Mouse (Mus musculus): ENCODE results near the gene Tomm20l. TPM values are rescaled to one million over a fixed set of nuclear protein-coding genes. Genes with fewer than 3 reads are reported as not detected.

Gene Tomm20l
- total and polyA plus RNA-seq, 2 experiments: not detected

- H3K9ac ChIP-seq (ENCODE audit: low read depth, low read length): no peak overlapping the region
- TF ChIP-seq CTCF (IDR thresholded peaks at IDR 0.05; ENCODE audit: low read depth, low read length) (no peak), POLR2A (IDR thresholded peaks at IDR 0.05; ENCODE audit: extremely low read depth, insufficient read depth, low read length) (no peak)
- peaks cover 7% of the 10 kb centered on the region for H3K79me2 ChIP-seq (ENCODE audit: control insufficient read depth, insufficient read depth, low read length)
- peak overlapping the region; percentile 76 for H3K4me3 ChIP-seq (ENCODE audit: insufficient read depth, low read depth, low read length)
- H3K4me1 ChIP-seq (ENCODE audit: control insufficient read depth, insufficient read depth, low read length): peaks cover 7% of the 10 kb centered on the region
- DNase-seq (ENCODE audit: extremely low read depth, low read depth, low spot score): peak; percentile 73
- WGBS: 13% methylated on average over 5 of the region's 5 CpGs
- H3K36me3 ChIP-seq (ENCODE audit: control insufficient read depth, insufficient read depth, low read length): peaks cover 20% of the 10 kb centered on the region
- H3K27ac ChIP-seq (replicated peaks; ENCODE audit: insufficient read depth, low read depth, low read length): no peak overlapping the region
- H3K27me3 ChIP-seq (ENCODE audit: control insufficient read depth, insufficient read depth, low read length): no peaks in the 10 kb centered on the region
Observed at GRCm38 (mm10) chr12:71135581-71135980, 24.4 kb downstream of the Tomm20l start.

GRCm38 (mm10) chr12:71136130-71136973 lies 25.1 kb downstream of the Tomm20l start, which contains the start of the genes Timm9 and 2700049A03Rik:
Gene Timm9, minus strand, starts transcription at chr12:71136684.
Gene 2700049A03Rik, plus strand, starts transcription at chr12:71136848.
- peak; percentile 75 for TF ChIP-seq POLR2A (IDR thresholded peaks at IDR 0.05; ENCODE audit: extremely low read depth, insufficient read depth, low read length)
- TF ChIP-seq CTCF (IDR thresholded peaks at IDR 0.05; ENCODE audit: low read depth, low read length): no peak
- peak; percentile 86 for DNase-seq (ENCODE audit: extremely low read depth, low read depth, low spot score)
- Histone ChIP-seq H3K27ac (replicated peaks; ENCODE audit: insufficient read depth, low read depth, low read length) (peak within 1 kb of the TSS; percentile 78), H3K4me1 (ENCODE audit: control insufficient read depth, insufficient read depth, low read length) (peaks cover 7% of the 10 kb centered on the region), H3K27me3 (ENCODE audit: control insufficient read depth, insufficient read depth, low read length) (no peaks in the 10 kb centered on the region), H3K4me3 (ENCODE audit: insufficient read depth, low read depth, low read length) (peak within 1 kb of the TSS; percentile 77), H3K36me3 (ENCODE audit: control insufficient read depth, insufficient read depth, low read length) (peaks cover 14% of the 10 kb centered on the region), H3K79me2 (ENCODE audit: control insufficient read depth, insufficient read depth, low read length) (peaks cover 7% of the 10 kb centered on the region), H3K9ac (ENCODE audit: low read depth, low read length) (peak within 1 kb of the TSS; percentile 77)
- WGBS: under 1% methylated on average over 52 of the region's 52 CpGs

GRCm38 (mm10) chr12:71136974-71137491 lies 25.8 kb downstream of the Tomm20l start:
- DNase-seq (ENCODE audit: extremely low read depth, low read depth, low spot score): no peak
- no peaks in the 10 kb centered on the region for H3K27me3 ChIP-seq (ENCODE audit: control insufficient read depth, insufficient read depth, low read length)
- H3K27ac ChIP-seq (replicated peaks; ENCODE audit: insufficient read depth, low read depth, low read length): peak overlapping the region; percentile 78
- TF ChIP-seq POLR2A (IDR thresholded peaks at IDR 0.05; ENCODE audit: extremely low read depth, insufficient read depth, low read length) (no peak), CTCF (IDR thresholded peaks at IDR 0.05; ENCODE audit: low read depth, low read length) (no peak)
- peak overlapping the region; percentile 77 for H3K4me3 ChIP-seq (ENCODE audit: insufficient read depth, low read depth, low read length)
- H3K36me3 ChIP-seq (ENCODE audit: control insufficient read depth, insufficient read depth, low read length): peaks cover 8% of the 10 kb centered on the region
- WGBS: under 1% methylated on average over 30 of the region's 30 CpGs
- H3K9ac ChIP-seq (ENCODE audit: low read depth, low read length): peak overlapping the region; percentile 69
- peaks cover 7% of the 10 kb centered on the region for H3K4me1 ChIP-seq (ENCODE audit: control insufficient read depth, insufficient read depth, low read length)
- H3K79me2 ChIP-seq (ENCODE audit: control insufficient read depth, insufficient read depth, low read length): peaks cover 7% of the 10 kb centered on the region

GRCm38 (mm10) chr12:71137686-71138085 lies 26.5 kb downstream of the Tomm20l start:
- Histone ChIP-seq H3K36me3 (ENCODE audit: control insufficient read depth, insufficient read depth, low read length) (peaks cover 9% of the 10 kb centered on the region), H3K4me3 (ENCODE audit: insufficient read depth, low read depth, low read length) (peak overlapping the region; percentile 1; the same call in 1 of the 2 replicates), H3K79me2 (ENCODE audit: control insufficient read depth, insufficient read depth, low read length) (peaks cover 7% of the 10 kb centered on the region), H3K27me3 (ENCODE audit: control insufficient read depth, insufficient read depth, low read length) (no peaks in the 10 kb centered on the region), H3K9ac (ENCODE audit: low read depth, low read length) (peak overlapping the region; percentile 41; the same call in 1 of the 2 replicates), H3K4me1 (ENCODE audit: control insufficient read depth, insufficient read depth, low read length) (peaks cover 7% of the 10 kb centered on the region), H3K27ac (replicated peaks; ENCODE audit: insufficient read depth, low read depth, low read length) (no peak overlapping the region)
- DNase-seq (ENCODE audit: extremely low read depth, low read depth, low spot score): no peak
- no peak for TF ChIP-seq POLR2A (IDR thresholded peaks at IDR 0.05; ENCODE audit: extremely low read depth, insufficient read depth, low read length)
- TF ChIP-seq CTCF (IDR thresholded peaks at IDR 0.05; ENCODE audit: low read depth, low read length): no peak
- 3% methylated on average over 11 of the region's 11 CpGs for WGBS

GRCm38 (mm10) chr12:71139258-71139828 lies 28.1 kb downstream of the Tomm20l start:
- Histone ChIP-seq H3K36me3 (ENCODE audit: control insufficient read depth, insufficient read depth, low read length) (peaks cover 7% of the 10 kb centered on the region; the same call in 1 of the 2 replicates), H3K79me2 (ENCODE audit: control insufficient read depth, insufficient read depth, low read length) (peaks cover 7% of the 10 kb centered on the region), H3K27ac (replicated peaks; ENCODE audit: insufficient read depth, low read depth, low read length) (no peak overlapping the region), H3K4me3 (ENCODE audit: insufficient read depth, low read depth, low read length) (no peak overlapping the region), H3K27me3 (ENCODE audit: control insufficient read depth, insufficient read depth, low read length) (no peaks in the 10 kb centered on the region), H3K4me1 (ENCODE audit: control insufficient read depth, insufficient read depth, low read length) (peaks cover 7% of the 10 kb centered on the region), H3K9ac (ENCODE audit: low read depth, low read length) (no peak overlapping the region)
- no peak for DNase-seq (ENCODE audit: extremely low read depth, low read depth, low spot score)
- WGBS: 84% methylated on average over 5 of the region's 5 CpGs
- no peak for TF ChIP-seq POLR2A (IDR thresholded peaks at IDR 0.05; ENCODE audit: extremely low read depth, insufficient read depth, low read length)

All from liver, adult 2 months (tissue).